Mouse (Mus musculus): Measurements from ENCODE around the gene Clstn2. TPM values are rescaled to one million over a fixed set of nuclear protein-coding genes. Genes with fewer than 3 reads are reported as not detected.

Clstn2 gene
- total RNA-seq, 1 experiment from 2014 or later, result 5.6 TPM

- no peak for DNase-seq
Observed at GRCm38 (mm10) chr9:97773911-97774310, 259.1 kb downstream of the Clstn2 start.

GRCm38 (mm10) chr9:97772431-97772830 is 260.6 kb downstream of the Clstn2 start:
- no peak for DNase-seq

- no peak for DNase-seq
Observed at GRCm38 (mm10) chr9:97769331-97769730, 263.6 kb downstream of the Clstn2 start.

GRCm38 (mm10) chr9:97765251-97765767 is 267.7 kb downstream of the Clstn2 start:
- no peak for DNase-seq

GRCm38 (mm10) chr9:97763048-97763447 is 269.9 kb downstream of the Clstn2 start:
- no peak for DNase-seq

GRCm38 (mm10) chr9:97755599-97756270 is 277.2 kb downstream of the Clstn2 start:
- no peak for DNase-seq

- DNase-seq, result no peak
Observed at GRCm38 (mm10) chr9:97753715-97754114, 279.3 kb downstream of the Clstn2 start.

GRCm38 (mm10) chr9:97746574-97746973 is 286.4 kb downstream of the Clstn2 start:
- DNase-seq, result no peak

GRCm38 (mm10) chr9:97727715-97728486 is 305.1 kb downstream of the Clstn2 start:
- DNase-seq, result no peak

- DNase-seq, result no peak
Observed at GRCm38 (mm10) chr9:97717728-97718127, 315.3 kb downstream of the Clstn2 start.

GRCm38 (mm10) chr9:97717005-97717404 is 316.0 kb downstream of the Clstn2 start:
- no peak for DNase-seq

GRCm38 (mm10) chr9:97712888-97713287 is 320.1 kb downstream of the Clstn2 start:
- no peak for DNase-seq

GRCm38 (mm10) chr9:97703901-97704503 is 329.0 kb downstream of the Clstn2 start:
- no peak for DNase-seq

- no peak for DNase-seq
Observed at GRCm38 (mm10) chr9:97702989-97703388, 330.0 kb downstream of the Clstn2 start.

GRCm38 (mm10) chr9:97699983-97700382 is 333.0 kb downstream of the Clstn2 start:
- DNase-seq, result no peak

- DNase-seq, result no peak
Observed at GRCm38 (mm10) chr9:97699020-97699419, 334.0 kb downstream of the Clstn2 start.

GRCm38 (mm10) chr9:97698071-97698470 is 334.9 kb downstream of the Clstn2 start:
- DNase-seq, result no peak

- DNase-seq, result no peak
Observed at GRCm38 (mm10) chr9:97696655-97697235, 336.2 kb downstream of the Clstn2 start.

- no peak for DNase-seq
Observed at GRCm38 (mm10) chr9:97695278-97695677, 337.7 kb downstream of the Clstn2 start.

- DNase-seq, result no peak
Observed at GRCm38 (mm10) chr9:97686826-97687425, 346.1 kb downstream of the Clstn2 start.

GRCm38 (mm10) chr9:97685664-97686063 is 347.3 kb downstream of the Clstn2 start:
- no peak for DNase-seq

- DNase-seq, result no peak
Observed at GRCm38 (mm10) chr9:97679878-97680277, 353.1 kb downstream of the Clstn2 start.
